Mouse (Mus musculus) cerebellum, postnatal 25 days (tissue): ENCODE data around the gene S100a2.

Source experiments
- DNase-seq, 2 experiments: peaks; one replicate each; pipeline ENCODE4 v3.0.0; 2021; ENCODE audit warnings: mixed read lengths in 2 of 2

The S100a2 gene

DNA sequence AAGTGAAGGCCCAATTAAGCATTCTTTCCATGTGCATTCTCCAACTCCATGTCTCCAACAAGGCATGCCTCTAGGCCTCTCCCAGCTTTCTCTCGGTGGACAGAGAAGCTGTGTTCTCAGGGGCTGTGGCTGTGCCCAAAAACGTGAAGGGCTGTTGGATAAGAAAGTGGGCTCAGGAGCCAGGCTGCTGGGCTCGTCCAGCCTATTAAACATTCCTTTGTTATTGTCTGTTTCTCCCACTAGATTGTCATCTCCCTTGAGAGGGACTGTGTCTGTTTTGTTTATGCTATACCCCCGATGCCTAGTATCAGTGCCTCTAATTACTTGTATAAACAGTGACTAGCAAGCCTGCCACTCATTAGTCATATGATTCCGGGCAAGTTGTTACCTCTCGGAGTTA is 7.7 kb downstream of the S100a2 start:
- no peak for DNase-seq

DNA sequence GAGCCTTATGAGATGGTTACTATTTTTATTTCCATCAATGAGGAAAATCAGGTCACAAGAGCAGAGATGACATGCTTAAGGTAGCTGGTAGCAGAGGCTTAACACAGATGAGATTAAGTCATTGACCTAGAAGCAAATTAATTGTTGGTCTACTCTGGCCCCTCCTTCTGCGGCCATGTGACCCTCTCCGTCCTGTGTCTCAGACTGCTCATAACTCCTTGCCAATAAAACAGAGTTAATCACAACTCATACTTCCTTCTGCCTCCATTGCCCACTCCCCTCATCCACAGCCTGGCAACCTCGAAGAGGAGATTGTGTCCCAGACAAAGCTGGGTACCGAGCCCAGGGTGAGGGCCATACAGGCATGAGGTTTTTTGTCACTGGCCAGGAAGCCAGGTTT is 8.2 kb downstream of the S100a2 start:
- DNase-seq, result no peak

DNA sequence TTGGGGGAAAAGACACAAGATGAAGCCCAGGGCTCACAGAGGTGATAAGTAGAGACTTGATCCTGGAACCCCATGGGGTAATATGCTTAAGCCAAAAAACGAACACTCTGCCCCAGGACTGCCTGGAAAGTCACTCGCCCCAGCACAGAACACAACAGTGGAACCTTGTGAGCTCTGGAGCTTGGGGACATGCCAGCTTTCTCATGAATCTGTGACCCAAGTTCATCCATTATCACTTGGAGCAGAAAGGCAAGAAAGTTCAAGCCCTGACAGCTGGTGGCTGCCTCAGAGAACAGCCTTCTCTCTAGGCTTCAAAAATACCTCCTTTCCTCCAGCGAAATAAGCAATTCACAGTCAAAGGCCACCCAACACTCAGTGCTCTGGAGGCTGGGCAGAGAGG is 9.4 kb downstream of the S100a2 start:
- DNase-seq, result no peak

DNA sequence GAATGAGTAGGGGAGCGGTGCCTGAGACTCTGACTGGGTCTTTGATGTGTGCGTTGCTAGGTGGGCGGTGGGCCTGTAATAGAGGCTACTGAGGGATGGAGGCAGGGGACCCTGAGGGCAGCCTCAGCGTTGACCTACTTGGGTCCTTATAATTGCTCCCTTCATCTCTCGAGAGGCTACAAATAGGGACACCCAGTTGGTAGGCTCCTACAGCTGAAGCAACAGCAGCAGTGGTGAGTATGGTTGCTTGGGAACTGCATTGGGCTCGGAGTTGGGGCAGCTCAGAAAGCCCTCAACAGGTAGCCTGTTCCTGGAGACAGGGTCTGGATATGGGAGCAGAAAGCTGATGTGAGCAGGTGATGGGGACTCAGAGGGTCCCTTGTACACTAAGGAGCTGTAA is 10.0 kb downstream of the S100a2 start:
- DNase-seq, result no peak

DNA sequence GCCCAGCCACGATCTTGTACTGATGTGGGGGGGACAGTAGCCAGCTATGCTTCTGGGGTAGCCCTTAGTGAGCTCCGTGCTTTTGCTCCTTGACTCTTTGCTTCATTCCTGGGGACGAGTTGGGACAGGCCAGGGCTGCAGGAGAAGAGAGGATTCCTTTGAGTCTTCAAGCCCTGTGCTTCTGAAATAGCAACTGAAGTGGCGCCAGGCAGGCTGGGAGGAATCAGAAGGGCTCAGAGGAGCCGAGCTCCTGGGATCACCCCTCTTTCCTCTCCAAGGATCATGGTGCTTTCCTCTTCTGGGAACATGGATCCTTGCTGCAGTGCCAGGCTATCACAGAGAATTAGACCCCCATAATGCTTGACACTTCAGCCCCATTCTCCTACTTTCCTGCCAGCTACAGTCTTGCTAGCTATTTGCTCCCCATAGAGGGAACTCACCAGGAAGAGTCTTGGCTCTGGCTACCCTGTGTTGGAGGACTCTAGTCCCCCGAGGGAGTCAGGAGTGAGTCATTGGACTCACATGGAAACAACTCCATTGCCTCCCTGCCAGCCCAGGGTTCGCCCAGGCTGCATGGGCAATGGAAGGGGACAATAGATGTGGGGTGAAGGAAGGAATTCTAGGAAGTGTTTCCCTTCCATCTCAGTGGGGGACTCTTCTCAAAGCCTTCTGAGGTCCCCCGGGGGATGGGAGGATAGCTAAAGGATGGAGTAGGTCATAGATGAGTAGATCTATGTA is 10.6 kb downstream of the S100a2 start:
- DNase-seq, result no peak

DNA sequence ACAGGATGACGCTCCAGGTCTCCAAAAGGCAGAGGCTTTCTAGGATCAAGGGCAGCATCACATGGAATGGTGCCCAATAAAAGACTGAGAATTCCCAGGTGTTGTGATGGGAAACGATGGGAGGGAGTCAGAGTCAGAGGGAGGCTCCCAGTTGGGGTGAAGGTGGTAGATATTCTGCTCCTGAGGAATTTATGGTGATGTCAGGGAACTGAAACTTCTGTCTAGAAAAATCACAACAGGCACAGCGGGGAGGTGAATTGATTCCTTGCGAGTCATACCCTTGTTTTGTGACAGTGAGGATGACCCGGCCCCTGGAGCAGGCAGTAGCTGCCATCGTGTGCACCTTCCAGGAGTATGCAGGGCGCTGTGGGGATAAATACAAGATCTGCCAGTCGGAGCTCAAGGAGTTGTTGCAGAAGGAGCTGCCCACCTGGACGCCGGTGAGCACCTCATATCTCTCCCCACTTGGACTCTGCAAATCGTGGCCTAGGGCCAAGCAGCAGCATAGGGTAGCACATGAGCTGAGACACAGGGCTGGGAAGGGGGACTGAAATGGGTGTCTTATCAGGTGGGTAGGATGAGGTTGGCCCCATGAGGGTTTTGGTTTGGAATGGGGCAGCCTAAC is 11.6 kb downstream of the S100a2 start, which contains the start of gene Gm42674:
Gm42674 (plus strand) TSS at position 419 of the 625 bp plus-strand sequence.
- DNase-seq, result no peak

DNA sequence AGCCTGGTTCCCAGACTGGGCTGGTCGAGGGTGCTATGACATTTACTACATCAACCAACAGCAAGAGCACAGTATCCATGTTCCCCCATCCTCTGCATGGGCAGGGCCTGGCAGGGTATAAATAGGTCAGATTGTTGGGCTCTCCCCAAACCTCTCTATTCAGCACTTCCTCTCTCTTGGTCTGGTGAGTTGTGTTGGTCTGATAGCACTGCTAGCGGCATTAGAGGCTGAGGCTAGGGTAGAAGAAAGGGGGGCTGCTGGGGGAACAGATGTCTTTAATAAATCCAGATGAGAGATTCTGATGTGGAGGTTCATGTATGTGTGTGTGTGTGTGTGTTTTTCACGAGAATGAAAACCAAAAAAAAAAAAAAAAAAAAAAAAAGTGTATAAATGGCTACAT is 13.6 kb downstream of the S100a2 start, which contains the start of gene S100a4:
S100a4 (plus strand) TSS at position 149 of the 400 bp plus-strand sequence.
- DNase-seq, result no peak

DNA sequence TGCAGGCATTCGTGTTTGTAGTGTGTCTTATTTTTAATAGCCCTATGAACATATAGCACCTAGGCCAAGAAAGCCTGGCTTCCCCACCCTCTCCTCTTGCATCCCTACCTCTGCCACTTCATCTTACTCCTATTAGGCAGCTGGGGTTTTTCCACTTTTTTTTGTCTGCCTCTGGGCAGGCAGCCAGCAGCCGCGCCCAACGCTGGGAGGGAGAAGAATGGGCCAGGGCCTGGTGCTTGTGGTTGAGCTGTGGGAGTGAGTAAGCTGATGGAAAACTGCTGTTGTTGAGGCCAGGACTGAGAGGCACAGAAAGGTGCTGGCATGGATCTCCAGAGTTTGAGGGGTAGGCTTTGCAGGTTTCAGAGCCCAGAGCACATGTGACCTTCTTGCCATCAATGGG is 14.4 kb downstream of the S100a2 start:
- DNase-seq, result no peak

DNA sequence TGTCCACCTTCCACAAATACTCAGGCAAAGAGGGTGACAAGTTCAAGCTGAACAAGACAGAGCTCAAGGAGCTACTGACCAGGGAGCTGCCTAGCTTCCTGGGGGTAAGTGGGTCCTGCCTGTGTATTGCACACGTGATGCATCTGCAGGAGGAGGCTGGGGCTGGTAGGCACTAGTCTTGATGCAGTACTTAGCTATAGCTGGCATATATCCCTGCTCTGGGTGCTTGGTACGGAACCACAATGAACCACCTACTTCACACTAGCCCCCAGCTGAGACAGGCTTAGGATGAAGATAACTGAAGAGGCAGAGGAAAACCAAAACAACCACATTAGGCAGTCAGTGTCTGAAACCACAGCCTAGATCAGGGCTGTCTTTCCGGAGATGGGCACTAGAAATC is 15.0 kb downstream of the S100a2 start:
- no peak for DNase-seq

DNA sequence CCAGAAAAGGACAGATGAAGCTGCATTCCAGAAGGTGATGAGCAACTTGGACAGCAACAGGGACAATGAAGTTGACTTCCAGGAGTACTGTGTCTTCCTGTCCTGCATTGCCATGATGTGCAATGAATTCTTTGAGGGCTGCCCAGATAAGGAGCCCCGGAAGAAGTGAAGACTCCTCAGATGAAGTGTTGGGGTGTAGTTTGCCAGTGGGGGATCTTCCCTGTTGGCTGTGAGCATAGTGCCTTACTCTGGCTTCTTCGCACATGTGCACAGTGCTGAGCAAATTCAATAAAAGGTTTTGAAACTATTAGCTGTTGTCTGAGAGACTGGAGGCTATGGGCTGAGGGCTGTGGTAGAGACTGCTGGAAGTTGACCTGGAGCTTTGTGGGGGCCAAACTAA is 15.7 kb downstream of the S100a2 start:
- DNase-seq, result no peak

DNA sequence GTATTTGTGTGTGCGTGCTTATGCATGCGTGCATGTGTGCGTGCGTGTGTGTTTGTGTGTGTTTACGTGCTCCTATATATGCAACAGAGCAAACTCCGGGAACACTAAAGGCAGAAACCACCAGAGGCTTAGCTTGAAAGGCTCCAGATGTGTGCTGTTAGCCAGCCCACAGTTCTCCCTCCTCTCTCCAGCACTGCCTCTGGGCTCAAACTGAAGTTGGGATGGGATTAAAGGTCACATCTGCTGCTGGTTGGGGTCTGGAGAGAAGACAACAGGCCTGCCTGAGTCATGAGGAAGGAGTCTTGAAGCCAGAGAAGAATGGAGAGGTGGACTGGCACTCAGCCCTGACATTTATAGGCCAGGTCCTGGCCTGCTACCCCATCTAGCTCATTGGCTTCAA is 16.1 kb downstream of the S100a2 start:
- no peak for DNase-seq

DNA sequence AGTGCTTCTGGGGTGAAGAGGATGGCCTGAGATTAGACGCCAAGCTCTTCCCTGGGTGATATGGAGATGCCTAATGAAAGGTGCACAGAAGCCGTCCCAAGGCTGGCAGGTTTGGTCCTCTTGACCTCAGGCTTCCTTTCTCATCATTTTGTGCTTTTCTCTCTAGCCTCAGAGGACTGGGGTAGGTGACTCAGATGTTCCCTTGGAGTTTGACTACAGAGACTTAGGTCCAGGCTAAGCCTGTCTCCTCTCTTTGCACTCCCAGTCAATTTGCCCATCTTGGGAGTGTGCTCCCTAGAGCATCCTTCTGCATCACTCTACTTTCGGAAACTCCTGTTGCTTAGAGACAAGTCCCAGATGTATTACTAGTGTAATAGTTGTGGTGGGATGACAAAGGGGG is 17.3 kb downstream of the S100a2 start:
- DNase-seq, result no peak

DNA sequence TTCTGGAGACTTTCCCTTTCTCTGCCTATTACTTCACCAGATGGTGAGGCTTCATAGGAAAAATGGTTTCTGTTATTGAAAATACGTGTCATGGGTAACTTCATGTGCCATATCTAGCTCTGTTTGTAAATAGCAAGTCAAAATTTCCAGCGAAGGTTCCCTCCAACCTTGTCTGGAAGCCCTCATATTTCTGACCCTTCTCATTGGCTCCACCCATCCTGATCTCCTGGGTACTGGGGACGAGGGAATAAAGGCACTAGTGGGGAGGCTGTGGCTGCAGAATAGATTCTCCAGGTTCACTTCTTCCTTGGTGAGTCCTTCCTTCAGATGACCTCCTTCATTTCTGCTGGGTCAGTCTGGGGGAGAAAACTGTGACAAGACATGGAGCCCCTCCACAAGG is 18.2 kb downstream of the S100a2 start, which contains the start of gene S100a5:
S100a5 (plus strand) TSS at position 301 of the 400 bp plus-strand sequence.
- no peak for DNase-seq

DNA sequence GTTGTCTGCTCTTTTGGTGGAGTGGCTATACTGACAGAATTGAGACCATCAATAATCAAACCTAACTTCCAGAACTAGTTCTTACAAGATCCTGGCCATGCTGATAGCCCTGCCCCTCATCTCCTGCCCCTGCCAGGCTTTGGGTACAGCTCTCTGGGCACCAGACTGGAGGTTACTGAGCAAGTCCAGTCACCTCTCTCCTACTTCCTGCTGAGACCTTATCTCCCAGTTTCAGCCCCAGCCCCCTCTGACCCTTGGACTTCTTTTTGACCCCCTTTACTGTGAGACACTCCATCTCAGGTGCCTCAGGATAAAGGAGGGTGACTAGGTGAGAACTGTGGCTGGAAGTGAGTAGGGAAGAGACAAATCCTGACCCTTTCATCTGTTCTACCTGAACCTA is 19.1 kb downstream of the S100a2 start:
- DNase-seq, result no peak

DNA sequence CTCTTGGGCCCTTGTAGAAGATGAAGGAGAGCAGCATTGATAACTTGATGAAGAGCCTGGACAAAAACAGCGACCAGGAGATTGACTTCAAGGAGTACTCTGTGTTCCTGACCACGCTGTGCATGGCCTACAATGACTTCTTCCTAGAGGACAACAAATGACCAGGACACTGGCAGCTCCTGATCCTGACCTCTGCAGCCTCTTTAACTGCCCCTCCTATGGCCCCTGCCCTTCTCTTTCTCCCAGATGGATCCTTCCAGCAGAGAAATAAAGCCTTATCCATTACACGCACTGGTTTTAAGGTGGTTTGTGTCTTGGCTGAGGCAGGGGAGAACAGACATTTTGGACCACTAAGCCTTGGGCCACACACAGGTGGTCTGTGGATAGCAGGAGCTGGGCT is 21.4 kb downstream of the S100a2 start:
- DNase-seq, result no peak

DNA sequence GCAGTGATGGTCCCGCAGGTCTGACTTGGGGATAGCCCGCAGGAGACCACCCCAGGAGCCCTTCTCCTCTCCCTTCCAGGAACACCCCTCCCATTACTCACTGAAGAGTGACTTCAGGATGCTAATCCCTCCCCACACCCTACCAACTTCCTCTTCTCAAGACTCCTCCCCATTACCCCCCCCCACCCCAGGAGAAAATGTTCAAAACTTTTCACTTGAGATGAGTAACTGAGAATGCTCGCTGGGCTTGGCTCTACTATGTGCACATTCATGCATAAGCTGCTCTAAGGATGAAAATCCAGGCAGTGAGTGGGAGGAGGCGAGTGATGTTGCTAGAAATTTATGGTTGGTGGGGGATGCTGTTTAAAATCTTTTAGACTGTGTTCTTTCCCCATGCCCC is 22.0 kb downstream of the S100a2 start:
- no peak for DNase-seq

DNA sequence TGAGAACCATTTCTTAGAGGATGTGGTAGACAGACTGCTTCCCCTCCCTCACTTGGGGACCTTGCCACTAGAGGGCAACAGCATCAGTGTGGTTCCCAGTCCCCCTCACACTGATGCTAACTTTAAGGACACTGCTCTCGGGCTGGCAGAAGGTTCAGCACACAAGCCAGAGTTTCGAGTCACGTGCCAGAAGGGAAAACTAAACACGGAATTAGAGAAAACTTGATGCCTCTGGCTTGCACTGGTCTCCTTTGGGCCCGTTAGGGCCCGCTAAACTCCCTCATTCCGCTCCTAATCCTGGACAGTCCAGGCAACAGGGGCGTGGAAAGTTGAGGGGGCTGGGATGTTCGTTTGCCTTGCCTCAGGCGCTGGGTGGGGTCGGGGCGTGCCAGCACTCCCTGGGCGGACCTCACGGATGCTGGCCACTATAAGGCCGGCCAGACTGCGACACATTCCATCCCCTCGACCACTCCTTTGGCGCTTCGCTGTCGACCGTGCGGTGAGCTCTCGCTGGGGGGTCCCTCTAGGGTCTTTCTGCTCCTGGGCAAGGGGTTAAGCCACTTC is 22.8 kb downstream of the S100a2 start, which contains the start of gene S100a6:
S100a6 (plus strand) TSS at position 155 of the 564 bp plus-strand sequence.
- DNase-seq, result peak in 1 of 2 experiments; percentile 53

DNA sequence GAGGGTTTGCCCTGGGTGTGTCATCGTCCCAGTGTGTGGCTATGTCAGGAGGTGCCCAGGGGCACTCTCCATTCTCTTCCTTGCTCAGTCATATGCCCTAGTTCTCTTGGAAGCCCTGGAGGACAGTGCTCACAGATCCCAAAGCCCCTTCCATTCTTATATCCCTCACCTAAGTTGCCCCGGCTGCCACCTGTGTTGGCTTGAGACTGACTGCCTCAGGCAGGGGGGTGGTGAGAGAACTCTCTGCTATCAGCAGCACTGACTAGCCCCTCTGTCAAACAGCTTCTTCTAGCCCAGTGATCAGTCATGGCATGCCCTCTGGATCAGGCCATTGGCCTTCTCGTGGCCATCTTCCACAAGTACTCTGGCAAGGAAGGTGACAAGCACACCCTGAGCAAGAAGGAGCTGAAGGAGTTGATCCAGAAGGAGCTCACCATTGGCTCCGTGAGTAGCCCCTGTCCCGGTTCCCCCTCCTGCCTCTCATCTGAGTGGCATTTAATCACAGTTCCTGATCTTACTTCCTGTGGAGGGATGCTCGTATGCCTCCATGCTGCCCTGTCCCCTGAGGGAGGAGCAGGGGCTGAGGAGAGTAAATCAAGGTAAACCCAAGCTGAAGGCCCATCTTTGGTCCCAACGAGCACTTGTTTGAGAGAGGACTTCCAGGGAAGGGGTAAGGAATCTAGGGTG is 23.6 kb downstream of the S100a2 start:
- DNase-seq, result no peak

DNA sequence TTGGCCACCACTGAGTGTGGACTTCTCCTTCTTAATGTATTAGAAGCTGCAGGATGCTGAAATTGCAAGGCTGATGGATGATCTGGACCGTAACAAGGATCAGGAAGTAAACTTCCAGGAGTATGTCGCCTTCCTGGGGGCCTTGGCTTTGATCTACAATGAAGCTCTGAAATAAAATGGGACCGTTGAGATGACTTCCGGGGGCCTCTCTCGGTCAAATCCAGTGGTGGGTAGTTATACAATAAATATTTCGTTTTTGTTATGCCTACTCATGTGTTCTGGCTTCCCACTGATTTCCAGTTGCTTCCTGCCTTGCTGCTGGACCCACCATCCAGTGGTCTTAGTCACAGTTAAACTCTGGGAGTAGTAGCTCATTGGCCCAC is 24.1 kb downstream of the S100a2 start:
- no peak for DNase-seq

DNA sequence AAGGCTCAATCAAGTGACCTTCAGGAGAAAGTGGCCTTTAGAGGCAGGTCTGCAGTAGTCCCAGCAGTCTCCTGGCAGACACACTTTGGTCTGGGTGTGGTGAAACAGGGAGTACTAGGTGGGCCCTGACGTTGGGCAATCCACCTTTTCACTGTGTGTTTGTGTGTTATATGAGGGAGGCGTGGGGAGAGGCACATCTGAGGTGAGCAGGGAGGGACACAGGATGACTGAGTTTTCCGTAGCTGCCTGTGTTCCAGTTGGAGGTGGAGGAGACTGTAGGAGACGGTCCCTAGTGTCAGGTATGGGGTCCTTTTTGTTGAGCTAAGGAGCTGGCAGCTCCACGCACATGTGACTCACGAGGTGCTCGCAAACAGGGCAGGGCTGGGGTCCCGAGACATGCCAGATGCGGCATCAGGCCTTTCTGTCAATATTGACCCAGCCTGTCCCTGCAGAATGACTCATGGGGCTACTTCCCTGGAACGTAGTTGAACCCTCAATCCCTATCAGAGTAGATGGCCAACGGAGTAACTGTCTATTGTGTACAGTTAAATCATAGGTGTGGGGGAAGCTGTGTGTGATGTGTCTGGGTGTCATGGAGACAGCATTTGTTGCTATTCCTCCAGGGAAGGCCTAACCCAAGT is 24.7 kb downstream of the S100a2 start:
- DNase-seq, result no peak

DNA sequence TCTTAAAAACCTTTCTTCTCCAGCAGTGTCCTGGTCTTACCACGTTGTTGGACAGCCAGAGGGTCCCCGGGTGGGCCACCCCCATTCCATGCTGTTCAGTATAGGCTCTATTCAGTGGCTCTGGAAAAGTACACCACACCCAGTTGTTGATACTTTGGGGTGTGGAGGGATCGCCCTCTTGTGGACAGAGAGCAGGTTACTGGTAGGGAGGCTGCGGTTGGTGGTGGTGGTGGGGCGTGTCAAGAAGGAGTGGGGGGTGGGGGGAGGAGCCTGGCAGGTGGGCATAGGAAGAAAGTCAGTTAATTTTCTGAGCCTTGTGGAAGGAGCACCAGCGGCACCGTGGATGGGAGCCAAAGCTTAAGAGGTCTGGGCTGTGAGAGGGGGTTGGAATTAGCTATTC is 25.4 kb downstream of the S100a2 start:
- peak; percentile 17 to 59 for DNase-seq

DNA sequence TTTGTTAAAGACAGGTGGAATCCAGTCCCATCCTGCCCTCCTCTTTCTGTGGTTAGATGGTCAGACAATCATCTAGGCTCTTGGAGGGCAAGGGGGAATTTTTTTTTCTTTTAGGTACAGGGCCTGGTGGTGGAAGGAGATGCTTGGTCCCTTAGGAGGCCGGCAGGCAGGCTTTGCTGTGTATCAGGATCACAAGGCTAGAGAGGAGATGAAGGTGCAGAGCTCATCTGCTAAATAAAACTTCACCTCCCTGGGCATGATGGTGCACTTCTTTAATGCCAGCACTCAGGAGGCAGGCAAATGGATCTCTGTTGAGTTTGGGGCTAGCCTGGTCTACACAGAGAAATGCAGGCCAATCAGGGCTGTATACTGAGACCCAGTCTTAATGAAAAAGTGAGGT is 25.9 kb downstream of the S100a2 start:
- no peak for DNase-seq

DNA sequence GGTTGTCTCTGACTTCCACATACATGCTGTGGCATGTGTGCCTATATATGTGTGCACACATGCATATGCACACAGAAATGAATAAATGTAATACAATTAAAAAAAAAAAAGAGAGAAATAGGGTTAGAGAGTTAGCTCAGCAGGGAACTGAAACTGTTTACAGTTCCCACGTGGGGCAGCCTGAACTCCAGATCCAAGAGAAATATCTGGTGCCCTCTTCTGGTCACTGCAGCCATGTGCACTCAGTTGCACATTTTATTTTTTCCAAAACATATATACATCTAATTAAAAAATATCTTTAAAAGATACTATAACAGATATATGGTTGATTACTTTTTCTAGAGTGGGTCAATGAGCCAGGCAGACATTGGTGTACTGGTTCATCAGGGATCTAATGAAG is 27.5 kb downstream of the S100a2 start:
- no peak for DNase-seq
